Mouse (Mus musculus) neural tube, embryonic 11.5 days (tissue): ENCODE results near the gene Ngef. TPM values are rescaled to one million over a fixed set of nuclear protein-coding genes. Genes with fewer than 3 reads are reported as not detected.

Source experiments
- ATAC-seq: fragments of 200-750 bp; cut with Nextera tagmentation; 2 replicates; pipeline ENCODE4 v1.8.0; 2017; ENCODE audit warnings: moderate number of reproducible peaks, mild to moderate bottlenecking, moderate TSS enrichment, moderate library complexity; ENCODE audit not compliant: insufficient read depth, low FRiP score, low TSS enrichment
- DNase-seq: peaks from one replicate; pipeline ENCODE4 v3.0.0-alpha.2; 2015; ENCODE audit warnings: low spot score
- H3K27ac ChIP-seq: fragments of 300-500 bp; sonication (generic); 2 replicates; pipeline ENCODE4 v1.5.1; 2014; ENCODE audit warnings: low read depth, mild to moderate bottlenecking, low read length
- H3K27me3 ChIP-seq: fragments of 300-500 bp; sonication (generic); 2 replicates; pipeline ENCODE4 v1.6.1; 2014; ENCODE audit warnings: mild to moderate bottlenecking, low read length, mixed read lengths; ENCODE audit not compliant: control insufficient read depth, insufficient read depth
- H3K36me3 ChIP-seq: fragments of 300-500 bp; sonication (generic); 2 replicates; pipeline ENCODE4 v1.6.1; 2014; ENCODE audit warnings: mild to moderate bottlenecking, low read length, moderate library complexity, mixed read lengths; ENCODE audit not compliant: control insufficient read depth, insufficient read depth
- H3K4me1 ChIP-seq: fragments of 300-500 bp; sonication (generic); 2 replicates; pipeline ENCODE4 v1.6.1; 2014; ENCODE audit warnings: low read length, mixed read lengths; ENCODE audit not compliant: control insufficient read depth, insufficient read depth
- H3K4me2 ChIP-seq: fragments of 300-500 bp; sonication (generic); 2 replicates; pipeline ENCODE4 v1.6.1; 2014; ENCODE audit warnings: low read depth, mild to moderate bottlenecking, moderate library complexity
- H3K4me3 ChIP-seq: fragments of 300-500 bp; sonication (generic); 2 replicates; pipeline ENCODE4 v1.5.1; 2014; ENCODE audit warnings: low read depth, low read length
- H3K9ac ChIP-seq: fragments of 300-500 bp; sonication (generic); 2 replicates; pipeline ENCODE4 v1.6.1; 2014; ENCODE audit warnings: mild to moderate bottlenecking, low read length
- H3K9me3 ChIP-seq: fragments of 300-500 bp; sonication (generic); 2 replicates; pipeline ENCODE4 v1.6.1; 2016; ENCODE audit warnings: low read length; ENCODE audit not compliant: control insufficient read depth
- WGBS: fragments of 180-500 bp; shearing (Covaris S2); extraction: QIAGEN DNeasy Blood & Tissue Kit; methylation state at CpG from one replicate; pipeline ENCODE4 v1.1.7; 2014; 5-methylcytosine and 5-hydroxymethylcytosine counted together
- polyA plus RNA-seq: library from polyadenylated mRNA; unstranded; fragments of >200 nt; fragmentation: Nextera tagmentation; extraction: Ambion mirVana; gene quantifications from 2 replicates; pipeline ENCODE4 v1.2.1, GENCODE M21; 2014

Ngef gene
- polyA plus RNA-seq, 1 experiment from 2014 or later = 1.6 TPM

GRCm38 (mm10) chr1:87510166-87510691 is 63.4 kb downstream of the Ngef start:
- Histone ChIP-seq H3K27me3 (peaks cover 28% of the 10 kb centered on the region), H3K27ac (no peak overlapping the region), H3K9ac (peak overlapping the region; percentile 60), H3K4me2 (peak overlapping the region; percentile 98), H3K4me1 (peaks cover 7% of the 10 kb centered on the region), H3K9me3 (no peaks in the 10 kb centered on the region), H3K4me3 (peak overlapping the region; percentile 66), H3K36me3 (no peaks in the 10 kb centered on the region)
- under 1% methylated on average over 25 of the region's 61 CpGs for WGBS
- ATAC-seq (peak; percentile 85), DNase-seq (peak; percentile 71)

- peak; percentile 40 for ATAC-seq
- DNase-seq = no peak
- Histone ChIP-seq H3K36me3 (no peaks in the 10 kb centered on the region), H3K9ac (peak within 1 kb of the TSS; percentile 60), H3K9me3 (no peaks in the 10 kb centered on the region), H3K4me3 (peak within 1 kb of the TSS; percentile 66), H3K27ac (no peak within 1 kb of the TSS), H3K27me3 (peaks cover 28% of the 10 kb centered on the region), H3K4me1 (peaks cover 7% of the 10 kb centered on the region), H3K4me2 (peak within 1 kb of the TSS; percentile 98)
- 1% methylated on average over 56 of the region's 56 CpGs for WGBS
These were observed 64.0 kb downstream of the Ngef start, which contains the start of gene Neu2 for GRCm38 (mm10) chr1:87509561-87510165. Neu2 (plus strand) TSS chr1:87509889.

GRCm38 (mm10) chr1:87508591-87509560 is 64.8 kb downstream of the Ngef start:
- Histone ChIP-seq H3K9ac (peak overlapping the region; percentile 60), H3K4me1 (peaks cover 7% of the 10 kb centered on the region), H3K36me3 (no peaks in the 10 kb centered on the region), H3K4me2 (peak overlapping the region; percentile 98), H3K27me3 (peaks cover 28% of the 10 kb centered on the region), H3K4me3 (peak overlapping the region; percentile 66), H3K9me3 (no peaks in the 10 kb centered on the region), H3K27ac (no peak overlapping the region)
- DNase-seq (no peak), ATAC-seq (no peak; the same call in 1 of the 2 replicates)
- WGBS = 22% methylated on average over 26 of the region's 26 CpGs

GRCm38 (mm10) chr1:87507857-87508256 is 65.8 kb downstream of the Ngef start:
- Histone ChIP-seq H3K4me2 (no peak overlapping the region), H3K4me3 (no peak overlapping the region), H3K27ac (no peak overlapping the region), H3K4me1 (peaks cover 7% of the 10 kb centered on the region), H3K27me3 (peaks cover 28% of the 10 kb centered on the region), H3K36me3 (no peaks in the 10 kb centered on the region), H3K9ac (no peak overlapping the region), H3K9me3 (no peaks in the 10 kb centered on the region)
- DNase-seq = no peak
- no peak for ATAC-seq
- WGBS = 64% methylated on average over 6 of the region's 6 CpGs

GRCm38 (mm10) chr1:87505524-87505923 is 68.1 kb downstream of the Ngef start:
- Histone ChIP-seq H3K9me3 (no peaks in the 10 kb centered on the region), H3K27me3 (peaks cover 20% of the 10 kb centered on the region), H3K4me2 (no peak overlapping the region), H3K4me1 (peaks cover 7% of the 10 kb centered on the region), H3K9ac (no peak overlapping the region), H3K4me3 (no peak overlapping the region), H3K36me3 (no peaks in the 10 kb centered on the region), H3K27ac (no peak overlapping the region)
- DNase-seq (no peak), ATAC-seq (no peak)
- 89% methylated on average over 4 of the region's 4 CpGs for WGBS

- DNase-seq (no peak), ATAC-seq (no peak)
- Histone ChIP-seq H3K27me3 (no peaks in the 10 kb centered on the region), H3K4me1 (no peaks in the 10 kb centered on the region), H3K9me3 (no peaks in the 10 kb centered on the region), H3K27ac (no peak overlapping the region), H3K4me3 (no peak overlapping the region), H3K36me3 (no peaks in the 10 kb centered on the region), H3K4me2 (no peak overlapping the region), H3K9ac (no peak overlapping the region)
- 79% methylated on average over 4 of the region's 4 CpGs for WGBS
These were observed 80.1 kb downstream of the Ngef start for GRCm38 (mm10) chr1:87493542-87493941.

- Histone ChIP-seq H3K27ac (no peak overlapping the region), H3K36me3 (no peaks in the 10 kb centered on the region), H3K4me3 (no peak overlapping the region), H3K4me2 (no peak overlapping the region), H3K9me3 (no peaks in the 10 kb centered on the region), H3K4me1 (no peaks in the 10 kb centered on the region), H3K9ac (no peak overlapping the region), H3K27me3 (no peaks in the 10 kb centered on the region)
- no peak for ATAC-seq
- 93% methylated on average over 3 of the region's 3 CpGs for WGBS
- no peak for DNase-seq
These were observed 81.4 kb downstream of the Ngef start for GRCm38 (mm10) chr1:87492285-87492684.

GRCm38 (mm10) chr1:87486386-87486785 is 87.3 kb downstream of the Ngef start:
- H3K9me3 ChIP-seq = no peaks in the 10 kb centered on the region
- 81% methylated on average over 6 of the region's 6 CpGs for WGBS
- no peaks in the 10 kb centered on the region for H3K36me3 ChIP-seq
- ATAC-seq = no peak
- no peaks in the 10 kb centered on the region for H3K27me3 ChIP-seq
- H3K4me2 ChIP-seq = no peak overlapping the region
- DNase-seq = no peak
- H3K27ac ChIP-seq = no peak overlapping the region
- H3K4me1 ChIP-seq = no peaks in the 10 kb centered on the region
- H3K4me3 ChIP-seq = no peak overlapping the region
- H3K9ac ChIP-seq = no peak overlapping the region
